Mouse (Mus musculus): Measurements from ENCODE around the gene Hsd3b5. TPM values are rescaled to one million over a fixed set of nuclear protein-coding genes. Genes with fewer than 3 reads are reported as not detected.
"Not testable (repeated sequence)": the region's sequence is repeated elsewhere in the genome, so short reads cannot be mapped to it uniquely, and the experiment has no call there.

Gene Hsd3b5
- polyA plus RNA-seq, 1 experiment from 2014 or later = not detected

- DNase-seq (ENCODE audit: low spot score) (no peak), ATAC-seq (replicated peaks; ENCODE audit: insufficient number of reproducible peaks, low FRiP score, low TSS enrichment, low read depth) (no peak)
- Histone ChIP-seq H3K4me2 (ENCODE audit: low read depth, low read length) (no peak within 1 kb of the TSS), H3K9me3 (replicated peaks; ENCODE audit: control insufficient read depth, low read length) (no peaks in the 10 kb centered on the region), H3K4me3 (ENCODE audit: low read depth, low read length) (no peak within 1 kb of the TSS), H3K36me3 (replicated peaks; ENCODE audit: control insufficient read depth, insufficient read depth, low read depth, low read length) (no peaks in the 10 kb centered on the region), H3K27ac (replicated peaks; ENCODE audit: low read depth, low read length) (no peak within 1 kb of the TSS), H3K27me3 (ENCODE audit: control insufficient read depth, insufficient read depth, low read length) (no peaks in the 10 kb centered on the region), H3K9ac (replicated peaks; ENCODE audit: low read length) (no peak within 1 kb of the TSS), H3K4me1 (ENCODE audit: control insufficient read depth, insufficient read depth, low read length) (no peaks in the 10 kb centered on the region)
Observed at GRCm38 (mm10) chr3:98588707-98589106, 41.3 kb downstream of the Hsd3b5 start, which contains the start of gene Gm10681. Gene Gm10681 (minus strand): TSS chr3:98588807.

DNA sequence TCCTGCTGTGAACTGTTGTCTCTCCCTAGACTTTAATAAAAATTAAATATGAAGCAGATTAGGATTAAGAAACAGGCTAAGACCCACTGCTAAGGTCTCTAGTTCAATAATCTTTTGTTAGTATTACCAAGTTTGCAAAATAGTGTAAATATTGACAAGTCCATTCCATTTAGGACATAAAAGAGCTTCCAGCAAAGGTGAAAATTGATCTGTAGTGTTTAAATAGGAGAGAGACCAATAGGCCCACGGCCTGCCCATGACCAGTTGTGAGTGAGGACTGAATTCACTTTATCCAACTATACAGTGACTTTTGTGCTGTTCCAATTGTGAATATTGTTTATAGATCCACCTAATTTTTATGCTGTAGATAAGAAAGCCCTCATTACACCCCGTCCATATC lies 42.3 kb downstream of the Hsd3b5 start:
- no peak overlapping the region for H3K9ac ChIP-seq (replicated peaks; ENCODE audit: low read length)
- H3K27ac ChIP-seq (replicated peaks; ENCODE audit: low read depth, low read length) = no peak overlapping the region
- no peaks in the 10 kb centered on the region for H3K27me3 ChIP-seq (ENCODE audit: control insufficient read depth, insufficient read depth, low read length)
- H3K9me3 ChIP-seq (replicated peaks; ENCODE audit: control insufficient read depth, low read length) = no peaks in the 10 kb centered on the region
- DNase-seq (ENCODE audit: low spot score) (no peak), ATAC-seq (replicated peaks; ENCODE audit: insufficient number of reproducible peaks, low FRiP score, low TSS enrichment, low read depth) (no peak)
- H3K4me2 ChIP-seq (ENCODE audit: low read depth, low read length) = no peak overlapping the region
- WGBS = 80% methylated on average over 2 of the region's 2 CpGs
- no peaks in the 10 kb centered on the region for H3K36me3 ChIP-seq (replicated peaks; ENCODE audit: control insufficient read depth, insufficient read depth, low read depth, low read length)
- no peaks in the 10 kb centered on the region for H3K4me1 ChIP-seq (ENCODE audit: control insufficient read depth, insufficient read depth, low read length)
- no peak overlapping the region for H3K4me3 ChIP-seq (ENCODE audit: low read depth, low read length)

- not testable (repeated sequence) for H3K4me3 ChIP-seq (ENCODE audit: low read depth, low read length); H3K27ac ChIP-seq (replicated peaks; ENCODE audit: low read depth, low read length); DNase-seq (ENCODE audit: low spot score); H3K4me1 ChIP-seq (ENCODE audit: control insufficient read depth, insufficient read depth, low read length); H3K9ac ChIP-seq (replicated peaks; ENCODE audit: low read length); H3K4me2 ChIP-seq (ENCODE audit: low read depth, low read length); H3K27me3 ChIP-seq (ENCODE audit: control insufficient read depth, insufficient read depth, low read length); ATAC-seq (replicated peaks; ENCODE audit: insufficient number of reproducible peaks, low FRiP score, low TSS enrichment, low read depth); H3K9me3 ChIP-seq (replicated peaks; ENCODE audit: control insufficient read depth, low read length); H3K36me3 ChIP-seq (replicated peaks; ENCODE audit: control insufficient read depth, insufficient read depth, low read depth, low read length)
Observed at GRCm38 (mm10) chr3:98582622-98583021, 47.4 kb downstream of the Hsd3b5 start.

- H3K4me2 ChIP-seq (ENCODE audit: low read depth, low read length); H3K9me3 ChIP-seq (replicated peaks; ENCODE audit: control insufficient read depth, low read length); DNase-seq (ENCODE audit: low spot score); H3K9ac ChIP-seq (replicated peaks; ENCODE audit: low read length); H3K36me3 ChIP-seq (replicated peaks; ENCODE audit: control insufficient read depth, insufficient read depth, low read depth, low read length); H3K4me3 ChIP-seq (ENCODE audit: low read depth, low read length); ATAC-seq (replicated peaks; ENCODE audit: insufficient number of reproducible peaks, low FRiP score, low TSS enrichment, low read depth); H3K27me3 ChIP-seq (ENCODE audit: control insufficient read depth, insufficient read depth, low read length); H3K27ac ChIP-seq (replicated peaks; ENCODE audit: low read depth, low read length); H3K4me1 ChIP-seq (ENCODE audit: control insufficient read depth, insufficient read depth, low read length): not testable (repeated sequence)
- WGBS = no CpG with 5 or more reads among the region's 1 CpGs
Observed at GRCm38 (mm10) chr3:98582202-98582601, 47.9 kb downstream of the Hsd3b5 start.

DNA sequence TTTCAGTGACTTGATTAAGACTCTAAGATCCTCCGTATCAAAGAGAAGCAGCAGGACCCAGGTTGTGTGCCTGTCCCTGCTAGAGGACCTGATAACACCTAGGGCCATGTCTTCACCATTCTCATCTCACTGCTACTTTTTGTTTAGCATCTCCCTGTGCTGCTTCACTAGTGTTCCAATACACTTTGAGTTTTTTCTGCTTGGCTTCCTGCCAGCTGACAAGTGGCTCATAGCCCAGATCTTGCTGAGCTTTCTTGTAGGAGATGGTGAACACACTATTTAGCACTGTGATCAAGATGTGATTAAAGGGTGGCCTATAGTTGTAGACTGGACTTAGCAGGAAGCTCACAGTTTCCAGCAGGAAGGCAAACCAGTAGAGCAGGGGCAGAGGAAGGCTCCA lies 49.0 kb downstream of the Hsd3b5 start:
- not testable (repeated sequence) for H3K4me2 ChIP-seq (ENCODE audit: low read depth, low read length); H3K9me3 ChIP-seq (replicated peaks; ENCODE audit: control insufficient read depth, low read length); H3K4me1 ChIP-seq (ENCODE audit: control insufficient read depth, insufficient read depth, low read length); H3K36me3 ChIP-seq (replicated peaks; ENCODE audit: control insufficient read depth, insufficient read depth, low read depth, low read length); H3K27me3 ChIP-seq (ENCODE audit: control insufficient read depth, insufficient read depth, low read length); H3K4me3 ChIP-seq (ENCODE audit: low read depth, low read length); ATAC-seq (replicated peaks; ENCODE audit: insufficient number of reproducible peaks, low FRiP score, low TSS enrichment, low read depth); H3K9ac ChIP-seq (replicated peaks; ENCODE audit: low read length); DNase-seq (ENCODE audit: low spot score); H3K27ac ChIP-seq (replicated peaks; ENCODE audit: low read depth, low read length)
- no CpG with 5 or more reads among the region's 1 CpGs for WGBS

Other genes with a start within 250 kb of the Hsd3b5 start
- 9.7 and 9.9 TPM in 2 replicates for gene Zfp697, start 247.8 kb downstream of the Hsd3b5 start, polyA plus RNA-seq (2014; fragmentation: Nextera tagmentation; extraction: Ambion mirVana)
- gene Gm4450, start 173.1 kb downstream of the Hsd3b5 start, polyA plus RNA-seq (2014; fragmentation: Nextera tagmentation; extraction: Ambion mirVana) = not detected in 2 replicates
- gene Hsd3b4, start 119.7 kb downstream of the Hsd3b5 start, polyA plus RNA-seq (2014; fragmentation: Nextera tagmentation; extraction: Ambion mirVana) = not detected in 2 replicates
- gene Gm10681, start 41.4 kb downstream of the Hsd3b5 start, polyA plus RNA-seq (2014; fragmentation: Nextera tagmentation; extraction: Ambion mirVana) = not detected in 2 replicates
- gene Hsd3b2, start 94.3 kb upstream of the Hsd3b5 start, polyA plus RNA-seq (2014; fragmentation: Nextera tagmentation; extraction: Ambion mirVana) = not detected in 2 replicates
- not detected in 2 replicates for gene Hsd3b3, start 132.9 kb upstream of the Hsd3b5 start, polyA plus RNA-seq (2014; fragmentation: Nextera tagmentation; extraction: Ambion mirVana)
- 19.3 and 20.1 TPM in 2 replicates for gene Hsd3b6, start 184.2 kb upstream of the Hsd3b5 start, polyA plus RNA-seq (2014; fragmentation: Nextera tagmentation; extraction: Ambion mirVana)
- gene Hsd3b1, start 229.5 kb upstream of the Hsd3b5 start, polyA plus RNA-seq (2014; fragmentation: Nextera tagmentation; extraction: Ambion mirVana) = 0.33 and 0.34 TPM in 2 replicates